Mouse (Mus musculus): ENCODE measurements around the gene Ube2d3. TPM values are rescaled to one million over a fixed set of nuclear protein-coding genes. Genes with fewer than 3 reads are reported as not detected.

The Ube2d3 gene
- polyA plus RNA-seq, 1 experiment from 2014 or later: 383 TPM

DNA sequence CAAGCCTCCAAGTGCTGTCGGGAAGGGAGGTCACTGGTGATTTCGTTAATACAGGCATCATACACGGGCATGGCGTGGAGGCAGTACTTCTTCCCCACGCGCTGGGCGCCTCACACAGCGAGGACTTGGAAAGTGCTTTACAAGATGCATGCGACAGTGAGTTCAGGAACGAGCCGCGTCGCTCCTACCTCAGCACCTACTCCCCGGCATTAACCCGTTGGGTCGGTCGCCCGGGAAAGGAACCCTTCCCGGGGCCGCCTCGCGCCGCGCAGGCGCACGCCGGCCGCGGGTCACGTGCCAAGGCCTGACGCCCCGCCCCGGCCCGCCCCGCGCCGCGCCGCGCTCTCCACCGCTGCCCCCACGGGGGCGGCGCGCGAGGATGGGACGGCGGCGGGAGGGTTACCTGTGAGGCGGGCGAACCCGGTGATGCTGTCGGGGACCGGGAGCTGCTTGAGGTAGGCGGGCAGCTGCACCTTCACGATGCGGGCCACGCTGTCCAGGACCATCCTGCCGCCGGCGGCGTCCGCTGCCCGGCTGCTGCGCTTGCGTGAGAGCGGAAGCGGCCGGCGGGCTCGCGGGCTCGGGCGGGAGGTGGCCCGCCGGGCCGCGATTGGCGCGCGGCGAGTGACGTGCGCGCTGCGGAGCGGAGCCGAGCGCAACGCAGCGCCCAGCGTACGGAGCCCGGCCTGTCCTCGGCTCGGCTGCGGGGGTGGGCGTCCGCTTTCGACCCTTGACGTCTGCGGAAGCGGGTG, 14.9 kb upstream of the Ube2d3 start:
- Histone ChIP-seq H3K4me2 (ENCODE audit: low read length) (peak overlapping the region; percentile 76), H3K36me3 (ENCODE audit: control insufficient read depth, insufficient read depth) (no peaks in the 10 kb centered on the region), H3K27ac (ENCODE audit: low read length) (peak overlapping the region; percentile 98), H3K27me3 (replicated peaks; ENCODE audit: control insufficient read depth, insufficient read depth, low read length) (no peaks in the 10 kb centered on the region), H3K9ac (replicated peaks; ENCODE audit: low read depth, low read length) (peak overlapping the region; percentile 94), H3K4me1 (replicated peaks; ENCODE audit: control insufficient read depth, insufficient read depth, low read length) (peaks cover 13% of the 10 kb centered on the region), H3K4me3 (replicated peaks; ENCODE audit: low read length) (peak overlapping the region; percentile 85), H3K9me3 (ENCODE audit: control insufficient read depth, low read length) (no peaks in the 10 kb centered on the region)
- under 1% methylated on average over 101 of the region's 103 CpGs for WGBS
- peak; percentile 98 for ATAC-seq

DNA sequence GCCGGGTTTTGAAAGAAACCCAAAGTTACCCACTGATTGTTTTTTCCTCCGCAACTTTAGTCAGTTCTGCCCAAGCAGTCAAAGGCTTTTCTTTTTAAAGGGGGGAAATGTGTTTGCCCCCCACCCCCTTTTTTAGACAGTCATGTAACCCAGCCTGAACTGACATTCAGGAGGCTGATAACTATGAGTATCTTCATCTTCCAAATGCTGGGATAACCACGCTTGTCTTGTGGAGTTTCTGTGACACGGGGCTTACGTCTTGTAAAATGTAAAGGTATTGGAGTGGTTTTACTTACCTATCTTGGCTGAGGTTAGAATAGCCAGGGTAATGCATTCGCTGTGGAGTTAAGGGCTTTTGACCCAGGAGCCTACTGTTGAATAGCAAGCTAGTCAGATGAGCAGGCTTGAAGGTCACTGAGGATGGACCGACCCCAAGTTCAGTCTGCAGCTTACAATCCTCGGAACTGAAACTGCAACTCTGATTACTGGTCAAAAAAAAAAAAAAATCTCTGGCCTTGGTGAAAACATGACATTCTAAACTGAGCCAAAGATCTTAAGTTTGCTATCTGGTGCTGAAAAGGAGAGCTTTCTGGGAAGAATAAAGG, 14.2 kb upstream of the Ube2d3 start, which contains the start of gene Cisd2:
Gene Cisd2 (minus strand): TSS at position 318 of the 605 bp plus-strand sequence.
- ATAC-seq: peak; percentile 21

DNA sequence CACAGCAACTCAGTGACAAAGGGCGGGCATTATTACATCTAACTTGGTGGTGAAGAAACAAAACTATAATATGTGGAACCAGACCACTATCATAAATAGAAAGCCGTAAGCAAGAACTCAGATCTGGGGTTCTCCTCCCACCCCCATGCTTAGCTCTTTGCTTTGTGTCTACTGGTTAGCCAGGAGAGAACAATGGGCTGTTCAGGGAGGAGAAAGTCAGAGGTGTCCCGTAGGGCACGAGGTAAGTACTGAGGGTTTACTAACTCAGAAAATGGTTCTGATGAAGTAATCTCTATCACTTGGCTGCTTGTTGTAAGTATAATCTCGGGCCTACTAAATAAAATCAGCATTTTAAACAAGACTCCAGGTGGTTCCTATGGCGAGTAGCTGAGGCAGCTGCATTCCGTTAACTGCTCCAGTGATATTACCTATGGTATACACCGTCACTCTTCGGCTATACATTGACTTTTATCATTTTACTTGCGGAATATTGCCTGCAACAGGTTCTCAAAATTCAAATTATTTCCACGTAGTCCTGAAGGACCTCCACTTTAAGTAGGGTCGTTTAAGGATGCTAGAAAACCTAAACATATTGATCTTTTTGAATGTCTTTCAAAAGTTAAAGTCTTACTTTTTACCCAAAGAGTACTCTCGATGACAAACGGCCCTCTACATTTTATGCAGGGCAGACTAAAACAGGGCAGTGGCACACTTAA, 890 bp upstream of the Ube2d3 start:
- H3K9me3 ChIP-seq (ENCODE audit: control insufficient read depth, low read length): no peaks in the 10 kb centered on the region
- H3K4me1 ChIP-seq (replicated peaks; ENCODE audit: control insufficient read depth, insufficient read depth, low read length): peaks cover 15% of the 10 kb centered on the region
- no peak for ATAC-seq
- no peaks in the 10 kb centered on the region for H3K36me3 ChIP-seq (ENCODE audit: control insufficient read depth, insufficient read depth)
- peak overlapping the region; percentile 71 for H3K4me3 ChIP-seq (replicated peaks; ENCODE audit: low read length)
- 31% methylated on average over 14 of the region's 14 CpGs for WGBS
- peak overlapping the region; percentile 63 for H3K9ac ChIP-seq (replicated peaks; ENCODE audit: low read depth, low read length)
- H3K27me3 ChIP-seq (replicated peaks; ENCODE audit: control insufficient read depth, insufficient read depth, low read length): no peaks in the 10 kb centered on the region
- peak overlapping the region; percentile 49 for H3K4me2 ChIP-seq (ENCODE audit: low read length)
- peak overlapping the region; percentile 84 for H3K27ac ChIP-seq (ENCODE audit: low read length)

More for the DNA sequence above, 14.2 kb upstream of the Ube2d3 start, which contains the start of gene Cisd2:
- H3K9me3 ChIP-seq (ENCODE audit: control insufficient read depth, low read length): no peaks in the 10 kb centered on the region
- H3K27me3 ChIP-seq (replicated peaks; ENCODE audit: control insufficient read depth, insufficient read depth, low read length): no peaks in the 10 kb centered on the region
- H3K27ac ChIP-seq (ENCODE audit: low read length): peak within 1 kb of the TSS; percentile 98
- no peaks in the 10 kb centered on the region for H3K36me3 ChIP-seq (ENCODE audit: control insufficient read depth, insufficient read depth)
- H3K4me3 ChIP-seq (replicated peaks; ENCODE audit: low read length): peak within 1 kb of the TSS; percentile 85
- 3% methylated on average over 8 of the region's 8 CpGs for WGBS
- peak within 1 kb of the TSS; percentile 94 for H3K9ac ChIP-seq (replicated peaks; ENCODE audit: low read depth, low read length)
- peak within 1 kb of the TSS; percentile 76 for H3K4me2 ChIP-seq (ENCODE audit: low read length)
- H3K4me1 ChIP-seq (replicated peaks; ENCODE audit: control insufficient read depth, insufficient read depth, low read length): peaks cover 13% of the 10 kb centered on the region

DNA sequence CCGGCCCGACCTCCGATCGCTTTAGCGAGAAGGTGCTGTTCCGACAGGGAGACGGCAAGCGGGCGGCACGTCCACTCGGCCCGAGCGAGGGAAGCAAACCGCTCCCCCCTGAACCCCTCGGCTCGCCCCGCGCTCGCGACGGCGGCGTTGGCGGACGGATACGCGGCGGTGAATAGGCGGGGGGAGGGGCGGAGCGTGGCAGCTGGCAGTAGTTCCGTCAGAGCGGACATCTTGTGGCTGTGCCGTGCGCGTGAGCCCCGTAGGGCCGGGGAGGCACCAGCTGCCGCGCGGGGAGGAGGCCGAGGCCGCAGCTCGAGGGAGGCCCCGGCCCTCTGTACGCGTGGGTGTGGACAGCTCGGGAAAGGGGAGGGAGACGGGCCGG, 573 bp downstream of the Ube2d3 start:
- Histone ChIP-seq H3K27ac (ENCODE audit: low read length) (peak overlapping the region; percentile 100), H3K4me1 (replicated peaks; ENCODE audit: control insufficient read depth, insufficient read depth, low read length) (peaks cover 19% of the 10 kb centered on the region), H3K36me3 (ENCODE audit: control insufficient read depth, insufficient read depth) (no peaks in the 10 kb centered on the region), H3K9ac (replicated peaks; ENCODE audit: low read depth, low read length) (peak overlapping the region; percentile 94), H3K9me3 (ENCODE audit: control insufficient read depth, low read length) (no peaks in the 10 kb centered on the region), H3K4me3 (replicated peaks; ENCODE audit: low read length) (peak overlapping the region; percentile 71), H3K27me3 (replicated peaks; ENCODE audit: control insufficient read depth, insufficient read depth, low read length) (no peaks in the 10 kb centered on the region), H3K4me2 (ENCODE audit: low read length) (peak overlapping the region; percentile 21)
- WGBS: 0% methylated on average over 44 of the region's 50 CpGs
- ATAC-seq: peak; percentile 77

DNA sequence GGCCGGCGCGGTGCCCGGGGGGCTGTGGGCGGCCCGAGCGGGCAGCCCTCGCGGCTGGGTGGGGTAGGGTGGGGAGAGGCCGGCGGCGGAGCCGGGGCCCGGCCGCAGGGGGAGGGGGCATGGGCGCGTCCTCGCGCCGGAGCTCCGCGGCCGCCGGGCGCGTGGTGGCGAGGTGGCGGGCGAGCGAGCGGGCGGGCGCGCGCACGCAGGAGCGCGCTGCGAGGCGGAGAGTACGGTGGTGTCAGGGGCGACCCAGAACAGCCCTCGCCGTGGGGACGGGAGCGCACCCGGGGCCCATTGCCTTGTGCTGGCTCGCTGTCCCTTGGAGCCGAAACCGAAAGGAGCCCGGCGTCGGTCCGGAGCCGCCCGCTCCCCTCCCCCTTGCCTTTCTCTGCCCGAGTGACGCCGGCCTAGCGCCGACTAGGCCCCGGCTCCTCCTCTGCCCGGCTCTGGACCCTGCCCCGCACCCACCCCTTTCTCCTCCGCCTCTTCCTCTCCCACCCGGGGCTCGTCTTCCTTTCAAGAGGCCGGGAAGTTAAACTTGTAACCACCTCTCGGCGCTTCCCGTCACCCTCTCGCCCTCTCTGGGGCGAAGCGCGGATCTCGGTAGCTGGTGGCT, 1.1 kb downstream of the Ube2d3 start:
- Histone ChIP-seq H3K4me2 (ENCODE audit: low read length) (peak overlapping the region; percentile 92), H3K9me3 (ENCODE audit: control insufficient read depth, low read length) (no peaks in the 10 kb centered on the region), H3K9ac (replicated peaks; ENCODE audit: low read depth, low read length) (peak overlapping the region; percentile 94), H3K4me1 (replicated peaks; ENCODE audit: control insufficient read depth, insufficient read depth, low read length) (peaks cover 21% of the 10 kb centered on the region), H3K4me3 (replicated peaks; ENCODE audit: low read length) (peak overlapping the region; percentile 71), H3K27me3 (replicated peaks; ENCODE audit: control insufficient read depth, insufficient read depth, low read length) (no peaks in the 10 kb centered on the region), H3K36me3 (ENCODE audit: control insufficient read depth, insufficient read depth) (peaks cover 2% of the 10 kb centered on the region; the same call in 1 of the 2 replicates), H3K27ac (ENCODE audit: low read length) (peak overlapping the region; percentile 100)
- 0% methylated on average over 49 of the region's 76 CpGs for WGBS
- peak; percentile 43 for ATAC-seq

DNA sequence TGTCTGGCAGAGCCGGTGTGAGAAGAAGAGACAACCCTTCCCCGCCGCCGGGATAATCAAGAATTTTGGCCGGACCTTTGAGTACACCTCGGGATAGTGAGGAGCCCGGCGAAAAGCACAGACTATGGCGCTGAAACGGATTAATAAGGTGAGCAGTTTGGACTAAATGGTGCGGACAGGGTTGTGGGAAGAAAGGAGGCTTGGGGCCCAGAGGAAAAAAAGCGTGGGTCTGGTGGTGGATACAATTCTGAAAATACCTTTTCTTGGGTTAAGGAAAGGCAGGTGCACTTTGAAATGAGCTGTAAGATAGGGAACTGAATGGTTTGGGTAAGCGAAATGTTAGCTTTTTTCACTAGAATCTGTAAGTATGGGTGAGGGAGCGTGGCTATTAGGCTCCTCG, 1.7 kb downstream of the Ube2d3 start:
- H3K9me3 ChIP-seq (ENCODE audit: control insufficient read depth, low read length): no peaks in the 10 kb centered on the region
- peak overlapping the region; percentile 92 for H3K4me2 ChIP-seq (ENCODE audit: low read length)
- H3K27me3 ChIP-seq (replicated peaks; ENCODE audit: control insufficient read depth, insufficient read depth, low read length): no peaks in the 10 kb centered on the region
- WGBS: 3% methylated on average over 15 of the region's 15 CpGs
- peak overlapping the region; percentile 94 for H3K9ac ChIP-seq (replicated peaks; ENCODE audit: low read depth, low read length)
- peaks cover 2% of the 10 kb centered on the region; the same call in 1 of the 2 replicates for H3K36me3 ChIP-seq (ENCODE audit: control insufficient read depth, insufficient read depth)
- no peak for ATAC-seq
- H3K27ac ChIP-seq (ENCODE audit: low read length): peak overlapping the region; percentile 100; the same call in 1 of the 2 replicates
- peaks cover 21% of the 10 kb centered on the region for H3K4me1 ChIP-seq (replicated peaks; ENCODE audit: control insufficient read depth, insufficient read depth, low read length)
- H3K4me3 ChIP-seq (replicated peaks; ENCODE audit: low read length): peak overlapping the region; percentile 71

DNA sequence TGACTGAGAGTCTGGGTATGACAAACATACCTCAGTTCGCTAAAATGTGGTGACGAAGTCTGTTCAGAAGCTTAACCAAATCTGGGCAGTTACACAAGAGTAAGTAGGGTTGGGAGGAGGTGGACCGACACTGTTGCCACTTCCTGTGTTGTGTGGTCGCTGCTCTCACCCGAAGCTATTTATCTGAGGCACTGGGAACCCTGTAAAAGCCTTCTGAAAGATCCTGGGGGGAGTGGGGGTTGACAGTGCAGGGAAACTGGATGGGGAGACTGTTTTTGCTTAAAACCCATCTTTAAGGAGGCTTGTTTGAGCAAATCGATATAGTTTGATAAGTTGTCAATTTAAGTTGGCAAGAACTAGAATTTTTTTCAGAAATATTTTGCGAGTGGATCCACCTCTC, 2.3 kb downstream of the Ube2d3 start:
- H3K36me3 ChIP-seq (ENCODE audit: control insufficient read depth, insufficient read depth): peaks cover 2% of the 10 kb centered on the region; the same call in 1 of the 2 replicates
- H3K9ac ChIP-seq (replicated peaks; ENCODE audit: low read depth, low read length): peak overlapping the region; percentile 94
- peak overlapping the region; percentile 71 for H3K4me3 ChIP-seq (replicated peaks; ENCODE audit: low read length)
- H3K27me3 ChIP-seq (replicated peaks; ENCODE audit: control insufficient read depth, insufficient read depth, low read length): no peaks in the 10 kb centered on the region
- H3K4me1 ChIP-seq (replicated peaks; ENCODE audit: control insufficient read depth, insufficient read depth, low read length): peaks cover 21% of the 10 kb centered on the region
- no peaks in the 10 kb centered on the region for H3K9me3 ChIP-seq (ENCODE audit: control insufficient read depth, low read length)
- peak overlapping the region; percentile 92 for H3K4me2 ChIP-seq (ENCODE audit: low read length)
- no peak for ATAC-seq
- WGBS: 14% methylated on average over 7 of the region's 7 CpGs
- no peak overlapping the region for H3K27ac ChIP-seq (ENCODE audit: low read length)

DNA sequence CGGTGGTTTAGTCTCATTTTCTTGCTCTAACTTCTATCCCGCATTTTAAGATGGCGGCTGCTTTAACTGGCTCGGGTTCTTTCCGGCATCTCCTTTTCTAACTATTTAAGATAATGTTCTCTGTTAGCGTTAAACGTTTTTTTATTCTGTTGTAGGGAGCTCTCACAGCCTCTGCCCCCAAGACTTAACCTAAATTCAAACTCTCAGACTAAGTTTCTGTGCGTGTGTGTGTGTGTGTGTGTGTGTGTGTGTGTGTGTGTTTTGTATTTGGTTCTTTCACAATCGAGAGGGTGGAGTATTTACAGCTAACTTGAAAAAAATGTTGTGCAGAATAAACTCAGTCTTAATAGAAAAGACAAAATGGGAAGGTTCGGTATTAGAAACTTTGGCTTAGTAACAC, 2.7 kb downstream of the Ube2d3 start:
- peaks cover 2% of the 10 kb centered on the region; the same call in 1 of the 2 replicates for H3K36me3 ChIP-seq (ENCODE audit: control insufficient read depth, insufficient read depth)

More for the DNA sequence above, 2.7 kb downstream of the Ube2d3 start:
- Histone ChIP-seq H3K4me1 (replicated peaks; ENCODE audit: control insufficient read depth, insufficient read depth, low read length) (peaks cover 21% of the 10 kb centered on the region), H3K9me3 (ENCODE audit: control insufficient read depth, low read length) (no peaks in the 10 kb centered on the region), H3K27ac (ENCODE audit: low read length) (no peak overlapping the region), H3K4me3 (replicated peaks; ENCODE audit: low read length) (peak overlapping the region; percentile 71), H3K27me3 (replicated peaks; ENCODE audit: control insufficient read depth, insufficient read depth, low read length) (no peaks in the 10 kb centered on the region), H3K4me2 (ENCODE audit: low read length) (peak overlapping the region; percentile 92), H3K9ac (replicated peaks; ENCODE audit: low read depth, low read length) (peak overlapping the region; percentile 94)
- 35% methylated on average over 10 of the region's 10 CpGs for whole genome bisulfite sequencing
- no peak for ATAC-seq

Data from forebrain, embryonic 16.5 days (tissue).